Mouse (Mus musculus): Measurements from ENCODE around the gene Msantd2. TPM values are rescaled to one million over a fixed set of nuclear protein-coding genes. Genes with fewer than 3 reads are reported as not detected.

Msantd2 gene
- polyA plus RNA-seq, 1 experiment from 2014 or later: 3.3 TPM

DNA sequence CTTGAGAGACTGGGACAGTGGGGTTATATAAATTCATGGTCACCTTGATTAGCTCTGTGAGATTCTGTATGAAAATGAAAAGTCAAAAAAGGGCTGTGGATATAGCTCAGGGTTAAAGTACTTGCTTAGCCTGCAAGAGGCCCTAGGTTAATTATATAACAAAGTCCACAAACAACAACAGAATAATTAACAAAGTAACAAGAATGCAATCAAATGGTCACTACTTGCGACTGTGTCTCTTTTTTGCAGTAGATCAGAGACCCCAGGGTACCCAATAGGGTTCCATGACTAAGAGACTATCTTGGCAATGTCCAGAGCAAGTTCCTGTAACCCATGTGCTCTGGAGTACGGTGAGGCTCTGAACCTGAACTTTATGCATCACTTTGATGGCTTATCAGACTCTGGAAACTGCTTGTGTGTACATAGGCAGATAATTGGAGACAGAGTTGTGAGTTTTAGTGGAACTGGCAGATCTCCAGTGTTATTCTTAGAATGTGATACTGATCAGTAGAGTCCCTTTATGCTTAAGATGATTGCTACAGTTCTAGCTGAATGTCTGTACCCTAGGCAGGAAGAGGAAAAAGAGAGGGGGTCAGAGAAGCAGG lies 80.2 kb downstream of the Msantd2 start:
- Histone ChIP-seq H3K4me3 (ENCODE audit: low read depth, low read length) (no peak overlapping the region), H3K36me3 (replicated peaks; ENCODE audit: insufficient read depth, low read length) (no peaks in the 10 kb centered on the region), H3K4me1 (ENCODE audit: insufficient read depth) (peaks cover 31% of the 10 kb centered on the region), H3K27me3 (ENCODE audit: insufficient read depth, low read length) (no peaks in the 10 kb centered on the region), H3K27ac (ENCODE audit: low read depth) (no peak overlapping the region), H3K4me2 (ENCODE audit: low read depth, low read length) (no peak overlapping the region), H3K9ac (replicated peaks) (no peak overlapping the region), H3K9me3 (ENCODE audit: low read length) (no peaks in the 10 kb centered on the region)
- 46% methylated on average over 2 of the region's 2 CpGs for WGBS (ENCODE audit: insufficient replicate concordance)
- DNase-seq (no peak), ATAC-seq (no peak)
- TF ChIP-seq CTCF (IDR thresholded peaks at IDR 0.05; ENCODE audit: low read depth): no peak
- TF ChIP-seq EP300 (IDR thresholded peaks at IDR 0.05; ENCODE audit: low read depth): peak; percentile 15; the same call in 1 of the 2 replicates

DNA sequence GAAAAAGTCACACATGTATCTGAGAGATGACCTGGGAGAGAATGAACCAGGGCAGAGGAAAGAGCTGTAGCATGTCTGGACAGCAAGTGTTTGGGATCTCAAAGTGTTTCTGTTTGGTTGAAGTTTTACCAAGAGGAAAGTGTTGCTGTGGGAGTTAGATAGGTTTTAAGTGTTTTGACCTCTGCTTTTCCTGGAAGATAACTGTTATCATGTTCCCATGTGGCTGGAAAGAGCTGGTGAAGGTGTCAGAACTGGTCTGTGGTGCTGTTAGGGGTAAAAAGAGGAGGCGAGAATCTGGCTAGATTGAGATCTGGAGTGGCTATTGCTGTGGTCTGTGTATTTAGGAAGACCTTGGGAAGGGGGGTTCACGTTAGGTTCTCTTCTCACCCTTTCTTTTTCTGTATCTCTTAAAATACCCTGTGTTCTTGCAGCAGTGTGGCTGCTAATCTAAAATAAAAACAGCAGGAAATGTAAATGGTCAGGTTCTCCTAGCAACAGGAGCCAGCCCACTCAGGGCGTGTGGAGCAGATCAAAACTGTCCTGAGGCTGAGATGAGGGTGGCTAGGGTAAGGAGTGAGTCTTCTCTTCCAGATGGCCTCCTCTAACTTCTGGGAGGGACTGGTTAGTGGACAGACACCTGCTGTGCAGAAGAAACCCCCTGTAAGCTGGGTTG lies 83.2 kb downstream of the Msantd2 start:
- H3K4me1 ChIP-seq (ENCODE audit: insufficient read depth): peaks cover 36% of the 10 kb centered on the region
- H3K36me3 ChIP-seq (replicated peaks; ENCODE audit: insufficient read depth, low read length): no peaks in the 10 kb centered on the region
- H3K27me3 ChIP-seq (ENCODE audit: insufficient read depth, low read length): no peaks in the 10 kb centered on the region
- DNase-seq (no peak), ATAC-seq (no peak)
- H3K9me3 ChIP-seq (ENCODE audit: low read length): no peaks in the 10 kb centered on the region
- no peak overlapping the region for H3K4me3 ChIP-seq (ENCODE audit: low read depth, low read length)
- H3K27ac ChIP-seq (ENCODE audit: low read depth): no peak overlapping the region
- no peak for TF ChIP-seq CTCF (IDR thresholded peaks at IDR 0.05; ENCODE audit: low read depth)
- TF ChIP-seq EP300 (IDR thresholded peaks at IDR 0.05; ENCODE audit: low read depth): peak; percentile 44
- H3K4me2 ChIP-seq (ENCODE audit: low read depth, low read length): no peak overlapping the region
- 34% methylated on average over 3 of the region's 3 CpGs for WGBS (ENCODE audit: insufficient replicate concordance)
- H3K9ac ChIP-seq (replicated peaks): no peak overlapping the region

Other genes starting within 250 kb of the Msantd2 start
- gene Slc37a2, start 233.6 kb upstream of the Msantd2 start, polyA plus RNA-seq (2015; fragmentation: Nextera tagmentation; extraction: Ambion mirVana): 1.7 and 1.9 TPM in 2 replicates
- gene Ccdc15, start 140.9 kb upstream of the Msantd2 start, polyA plus RNA-seq (2015; fragmentation: Nextera tagmentation; extraction: Ambion mirVana): 2.6 and 2.7 TPM in 2 replicates
- not detected in 2 replicates for gene Hepacam, start 122.0 kb upstream of the Msantd2 start, polyA plus RNA-seq (2015; fragmentation: Nextera tagmentation; extraction: Ambion mirVana)
- gene Robo4, start 87.4 kb upstream of the Msantd2 start, polyA plus RNA-seq (2015; fragmentation: Nextera tagmentation; extraction: Ambion mirVana): 2.5 and 3.5 TPM in 2 replicates
- 0.05 and 0.06 TPM in 2 replicates for gene Robo3, start 56.1 kb upstream of the Msantd2 start, polyA plus RNA-seq (2015; fragmentation: Nextera tagmentation; extraction: Ambion mirVana)
- 16.2 and 18.2 TPM in 2 replicates for gene Esam, start 38.8 kb downstream of the Msantd2 start, polyA plus RNA-seq (2015; fragmentation: Nextera tagmentation; extraction: Ambion mirVana)
- 0.88 and 1.3 TPM in 2 replicates for gene Vsig2, start 49.9 kb downstream of the Msantd2 start, polyA plus RNA-seq (2015; fragmentation: Nextera tagmentation; extraction: Ambion mirVana)
- gene Nrgn, start 63.6 kb downstream of the Msantd2 start, polyA plus RNA-seq (2015; fragmentation: Nextera tagmentation; extraction: Ambion mirVana): 7.4 and 9.3 TPM in 2 replicates
- 5.1 and 5.2 TPM in 2 replicates for gene Siae, start 66.4 kb downstream of the Msantd2 start, polyA plus RNA-seq (2015; fragmentation: Nextera tagmentation; extraction: Ambion mirVana)
- gene Spa17, start 124.4 kb downstream of the Msantd2 start, polyA plus RNA-seq (2015; fragmentation: Nextera tagmentation; extraction: Ambion mirVana): 2.2 and 2.5 TPM in 2 replicates
- 59.7 and 60.5 TPM in 2 replicates for gene Tbrg1, start 168.0 kb downstream of the Msantd2 start, polyA plus RNA-seq (2015; fragmentation: Nextera tagmentation; extraction: Ambion mirVana)
- not detected in 2 replicates for gene Panx3, start 179.9 kb downstream of the Msantd2 start, polyA plus RNA-seq (2015; fragmentation: Nextera tagmentation; extraction: Ambion mirVana)
- gene Olfr160, start 226.9 kb downstream of the Msantd2 start, polyA plus RNA-seq (2015; fragmentation: Nextera tagmentation; extraction: Ambion mirVana): not detected in 2 replicates